Mouse (Mus musculus): Measurements from ENCODE around the gene Zswim1. TPM values are rescaled to one million over a fixed set of nuclear protein-coding genes. Genes with fewer than 3 reads are reported as not detected.
"Not testable (repeated sequence)": the region's sequence is repeated elsewhere in the genome, so short reads cannot be mapped to it uniquely, and the experiment has no call there.

Gene Zswim1
- polyA plus RNA-seq, 1 experiment from 2014 or later: 29.2 TPM

DNA sequence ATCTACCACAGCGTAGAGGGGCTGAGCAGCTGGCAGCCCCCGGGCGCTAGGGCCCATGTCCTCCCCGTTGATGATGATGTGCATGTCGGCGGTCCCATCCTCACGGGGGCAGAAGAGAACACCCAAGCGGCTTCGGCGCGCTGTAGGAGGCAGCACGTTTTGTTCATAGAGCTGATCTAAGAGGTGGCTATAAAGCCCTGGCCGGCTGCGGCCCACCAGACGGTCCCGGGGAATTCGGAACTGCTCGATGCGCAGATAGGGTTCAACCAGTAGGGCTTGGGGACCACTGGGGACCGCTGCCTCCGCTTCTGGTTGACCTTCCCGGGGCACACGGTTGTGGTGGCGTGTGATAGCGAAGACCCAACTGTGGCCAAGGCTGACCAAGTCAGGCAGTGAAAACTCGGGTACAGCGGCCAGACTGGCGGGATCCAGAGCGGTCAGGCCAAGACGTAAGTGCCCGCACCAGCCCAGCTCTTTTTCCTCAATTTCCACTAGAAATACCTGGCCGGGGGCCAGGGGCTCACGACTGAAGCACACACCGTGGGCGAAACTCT lies 10.3 kb downstream of the Zswim1 start, which contains the start of gene Ctsa:
Gene Ctsa, plus strand, starts transcription at position 126 of the 554 bp plus-strand sequence.
- Histone ChIP-seq H3K4me2 (peak within 1 kb of the TSS; percentile 99), H3K9ac (peak within 1 kb of the TSS; percentile 66), H3K27ac (replicated peaks) (peak within 1 kb of the TSS; percentile 82), H3K4me3 (peak within 1 kb of the TSS; percentile 66), H3K36me3 (peaks cover 10% of the 10 kb centered on the region), H3K27me3 (no peaks in the 10 kb centered on the region), H3K9me3 (no peaks in the 10 kb centered on the region), H3K4me1 (replicated peaks) (peaks cover 24% of the 10 kb centered on the region)
- ATAC-seq (ENCODE audit: low FRiP score, low read depth): peak; percentile 72
- WGBS: under 1% methylated on average over 35 of the region's 35 CpGs

- under 1% methylated on average over 31 of the region's 31 CpGs for WGBS
- Histone ChIP-seq H3K36me3 (peaks cover 4% of the 10 kb centered on the region), H3K4me1 (replicated peaks) (peaks cover 24% of the 10 kb centered on the region), H3K4me3 (peak within 1 kb of the TSS; percentile 66), H3K27ac (replicated peaks) (peak within 1 kb of the TSS; percentile 82), H3K9ac (peak within 1 kb of the TSS; percentile 66), H3K27me3 (no peaks in the 10 kb centered on the region), H3K9me3 (no peaks in the 10 kb centered on the region), H3K4me2 (peak within 1 kb of the TSS; percentile 99)
- peak; percentile 72 for ATAC-seq (ENCODE audit: low FRiP score, low read depth)
These were observed 11.0 kb downstream of the Zswim1 start, which contains the start of gene Neurl2 for GRCm38 (mm10) chr2:164833314-164833959. Gene Neurl2 (minus strand): TSS chr2:164833456.

DNA sequence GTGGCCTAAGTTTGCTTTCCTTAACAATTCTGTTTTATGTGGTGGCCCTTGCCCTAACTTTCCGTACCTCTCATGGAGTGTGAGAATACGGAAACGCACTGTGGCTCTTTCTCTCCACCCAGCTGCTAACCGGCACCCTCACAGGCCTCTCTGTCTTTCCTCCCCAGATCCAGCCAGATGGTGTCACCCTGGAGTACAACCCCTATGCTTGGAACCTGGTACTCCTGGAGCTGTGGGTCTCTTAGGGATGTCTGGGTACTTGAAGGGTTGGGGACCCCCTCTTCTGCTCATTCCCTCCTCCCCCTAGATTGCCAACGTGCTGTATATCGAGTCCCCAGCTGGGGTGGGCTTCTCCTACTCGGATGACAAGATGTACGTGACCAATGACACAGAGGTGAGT lies 12.0 kb downstream of the Zswim1 start:
- 0 out of 2 replicates have a peak overlapping the region, but pooled peaks have one; percentile 82 for H3K27ac ChIP-seq (replicated peaks)

DNA sequence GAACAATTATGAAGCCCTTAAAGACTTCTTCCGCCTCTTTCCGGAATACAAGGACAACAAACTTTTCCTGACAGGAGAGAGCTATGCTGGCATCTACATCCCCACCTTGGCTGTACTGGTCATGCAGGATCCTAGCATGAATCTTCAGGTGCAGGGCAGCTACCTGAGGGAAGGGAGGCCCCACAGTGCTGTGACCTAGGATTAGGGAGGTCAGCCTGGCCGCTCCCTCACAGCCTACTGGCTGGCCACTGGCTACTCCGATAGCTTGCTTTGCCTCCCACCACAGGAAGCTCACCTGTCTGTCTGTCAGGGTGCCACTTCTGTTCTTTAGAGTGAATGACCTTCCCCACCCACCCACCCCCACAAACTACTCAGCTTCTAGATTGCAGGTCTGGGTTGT lies 12.7 kb downstream of the Zswim1 start:
- Histone ChIP-seq H3K27ac (replicated peaks) (no peak overlapping the region), H3K27me3 (no peaks in the 10 kb centered on the region), H3K9me3 (no peaks in the 10 kb centered on the region), H3K4me2 (peak overlapping the region; percentile 99), H3K4me3 (peak overlapping the region; percentile 66; the same call in 1 of the 2 replicates), H3K4me1 (replicated peaks) (peaks cover 24% of the 10 kb centered on the region), H3K36me3 (peaks cover 9% of the 10 kb centered on the region), H3K9ac (no peak overlapping the region)
- ATAC-seq (ENCODE audit: low FRiP score, low read depth): no peak
- 93% methylated on average over 4 of the region's 4 CpGs for WGBS

More for the DNA sequence above, 12.0 kb downstream of the Zswim1 start:
- Histone ChIP-seq H3K4me2 (peak overlapping the region; percentile 99), H3K27me3 (no peaks in the 10 kb centered on the region), H3K4me3 (peak overlapping the region; percentile 66), H3K36me3 (peaks cover 6% of the 10 kb centered on the region), H3K9ac (peak overlapping the region; percentile 66), H3K9me3 (no peaks in the 10 kb centered on the region), H3K4me1 (replicated peaks) (peaks cover 24% of the 10 kb centered on the region)
- WGBS: 41% methylated on average over 8 of the region's 8 CpGs
- 0 out of 2 replicates have a peak, but pooled peaks have one; percentile 28 for ATAC-seq (ENCODE audit: low FRiP score, low read depth)

DNA sequence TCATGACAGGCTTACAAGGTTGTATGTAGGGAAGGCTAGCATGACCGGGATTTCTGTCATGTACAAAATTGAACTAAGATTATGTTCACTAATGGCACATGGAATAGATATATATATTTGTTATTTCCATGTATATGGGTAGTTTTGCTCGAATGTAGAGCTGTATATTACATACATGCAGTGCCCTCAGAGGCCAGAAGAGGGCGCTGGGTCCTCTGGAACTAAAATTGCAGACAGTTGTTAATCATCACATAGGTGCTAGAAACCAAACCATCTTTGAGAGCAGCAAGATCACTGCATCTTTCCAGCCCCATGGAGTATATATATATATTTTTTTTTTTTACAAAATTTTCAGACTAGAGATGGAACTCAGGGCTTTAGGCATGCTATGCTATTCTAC lies 23.3 kb downstream of the Zswim1 start:
- Histone ChIP-seq H3K9ac (no peak overlapping the region), H3K36me3 (no peaks in the 10 kb centered on the region), H3K9me3 (no peaks in the 10 kb centered on the region), H3K27me3 (no peaks in the 10 kb centered on the region), H3K4me3 (no peak overlapping the region), H3K27ac (replicated peaks) (no peak overlapping the region), H3K4me2 (no peak overlapping the region), H3K4me1 (replicated peaks) (no peaks in the 10 kb centered on the region)
- WGBS: 60% methylated on average over 3 of the region's 3 CpGs
- ATAC-seq (ENCODE audit: low FRiP score, low read depth): no peak

DNA sequence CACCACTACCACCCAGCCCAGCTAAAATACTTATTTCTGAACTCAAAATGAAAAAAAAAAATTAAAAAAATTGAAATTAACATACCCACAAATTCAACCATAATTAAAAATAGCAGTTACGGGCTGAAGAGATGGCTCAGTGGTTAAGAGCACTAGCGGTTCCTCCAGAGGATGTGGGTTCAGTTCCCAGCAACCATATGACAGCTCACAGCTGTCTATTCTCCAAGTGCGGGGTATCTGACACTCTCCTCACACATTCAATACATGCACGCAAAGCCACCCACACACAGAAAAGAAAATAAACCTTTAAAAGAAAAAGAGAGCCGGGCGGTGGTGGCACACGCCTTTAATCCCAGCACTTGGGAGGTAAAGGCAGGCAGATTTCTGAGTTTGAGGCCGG lies 27.6 kb downstream of the Zswim1 start:
- Histone ChIP-seq H3K36me3 (no peaks in the 10 kb centered on the region), H3K9ac (no peak overlapping the region), H3K4me2 (no peak overlapping the region), H3K9me3 (no peaks in the 10 kb centered on the region), H3K27ac (replicated peaks) (no peak overlapping the region), H3K4me3 (no peak overlapping the region), H3K27me3 (no peaks in the 10 kb centered on the region), H3K4me1 (replicated peaks) (no peaks in the 10 kb centered on the region)
- no peak for ATAC-seq (ENCODE audit: low FRiP score, low read depth)
- WGBS: 87% methylated on average over 8 of the region's 8 CpGs

GRCm38 (mm10) chr2:164855572-164855971 lies 33.1 kb downstream of the Zswim1 start:
- H3K27ac ChIP-seq (replicated peaks); H3K9me3 ChIP-seq; H3K4me3 ChIP-seq; ATAC-seq (ENCODE audit: low FRiP score, low read depth); H3K36me3 ChIP-seq; H3K9ac ChIP-seq: not testable (repeated sequence)
- WGBS: 79% methylated on average over 5 of the region's 5 CpGs
- Histone ChIP-seq H3K4me2 (peak overlapping the region; percentile 98), H3K4me1 (replicated peaks) (peaks cover 24% of the 10 kb centered on the region), H3K27me3 (peaks cover 29% of the 10 kb centered on the region)

GRCm38 (mm10) chr2:164856309-164857100 lies 34.0 kb downstream of the Zswim1 start:
- Histone ChIP-seq H3K9ac (peak overlapping the region; percentile 32), H3K4me1 (replicated peaks) (peaks cover 26% of the 10 kb centered on the region), H3K4me3 (peak overlapping the region; percentile 51), H3K27ac (replicated peaks) (peak overlapping the region; percentile 26; the same call in 1 of the 2 replicates), H3K36me3 (no peaks in the 10 kb centered on the region), H3K27me3 (peaks cover 29% of the 10 kb centered on the region), H3K4me2 (peak overlapping the region; percentile 98), H3K9me3 (no peaks in the 10 kb centered on the region)
- ATAC-seq (ENCODE audit: low FRiP score, low read depth): peak; percentile 61; the same call in 1 of the 2 replicates
- under 1% methylated on average over 42 of the region's 42 CpGs for WGBS

DNA sequence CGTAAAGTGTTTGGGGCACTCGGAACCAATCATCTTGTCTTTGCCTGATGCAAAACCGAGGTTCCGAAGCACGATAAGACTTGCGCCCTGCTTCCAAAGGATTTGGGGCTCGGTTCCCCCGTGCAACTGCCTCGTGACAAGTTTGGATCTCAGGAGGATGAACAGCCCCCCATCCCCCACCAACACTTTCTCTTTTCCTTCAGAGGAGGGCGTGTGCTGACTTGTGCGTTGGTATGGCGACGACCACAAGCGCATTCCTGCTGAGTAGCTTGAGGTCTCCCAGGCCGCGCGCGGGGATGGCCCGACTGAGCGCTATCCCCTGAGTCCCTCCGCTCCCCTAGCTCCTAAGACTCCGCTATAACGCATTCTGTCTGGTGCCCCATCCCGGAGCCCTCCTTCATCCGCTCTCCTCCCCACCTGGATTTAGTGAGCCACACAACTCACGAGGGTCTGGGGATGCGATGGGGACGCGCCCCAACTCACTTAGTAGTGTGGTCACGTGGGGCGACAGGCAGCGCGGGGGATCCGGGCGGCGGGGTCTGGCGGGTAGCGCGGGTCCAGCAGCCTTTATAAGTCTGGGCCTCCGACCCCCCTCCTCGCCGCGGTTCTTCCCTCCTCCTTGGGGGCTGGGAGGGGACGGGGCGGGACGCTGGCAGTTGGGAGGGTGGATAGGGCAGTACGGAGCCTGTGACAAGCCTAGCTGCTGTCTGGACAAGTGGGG lies 34.8 kb downstream of the Zswim1 start, which contains the start of gene Pltp:
Gene Pltp, minus strand, starts transcription at position 611 of the 721 bp plus-strand sequence.
- no peaks in the 10 kb centered on the region for H3K9me3 ChIP-seq
- peak within 1 kb of the TSS; percentile 32 for H3K9ac ChIP-seq
- peak; percentile 75 for ATAC-seq (ENCODE audit: low FRiP score, low read depth)
- WGBS: under 1% methylated on average over 47 of the region's 47 CpGs
- H3K36me3 ChIP-seq: no peaks in the 10 kb centered on the region
- peaks cover 29% of the 10 kb centered on the region for H3K27me3 ChIP-seq
- peaks cover 30% of the 10 kb centered on the region for H3K4me1 ChIP-seq (replicated peaks)
- peak within 1 kb of the TSS; percentile 70 for H3K27ac ChIP-seq (replicated peaks)
- H3K4me2 ChIP-seq: peak within 1 kb of the TSS; percentile 98
- peak within 1 kb of the TSS; percentile 51 for H3K4me3 ChIP-seq

GRCm38 (mm10) chr2:164857842-164858553 lies 35.5 kb downstream of the Zswim1 start:
- ATAC-seq (ENCODE audit: low FRiP score, low read depth): no peak; the same call in 1 of the 2 replicates
- peaks cover 29% of the 10 kb centered on the region for H3K27me3 ChIP-seq
- H3K4me3 ChIP-seq: peak overlapping the region; percentile 51
- no peaks in the 10 kb centered on the region for H3K36me3 ChIP-seq
- WGBS: 2% methylated on average over 19 of the region's 19 CpGs
- H3K9ac ChIP-seq: peak overlapping the region; percentile 32; the same call in 1 of the 2 replicates
- H3K27ac ChIP-seq (replicated peaks): peak overlapping the region; percentile 70
- peaks cover 30% of the 10 kb centered on the region for H3K4me1 ChIP-seq (replicated peaks)
- H3K4me2 ChIP-seq: peak overlapping the region; percentile 98
- no peaks in the 10 kb centered on the region for H3K9me3 ChIP-seq

DNA sequence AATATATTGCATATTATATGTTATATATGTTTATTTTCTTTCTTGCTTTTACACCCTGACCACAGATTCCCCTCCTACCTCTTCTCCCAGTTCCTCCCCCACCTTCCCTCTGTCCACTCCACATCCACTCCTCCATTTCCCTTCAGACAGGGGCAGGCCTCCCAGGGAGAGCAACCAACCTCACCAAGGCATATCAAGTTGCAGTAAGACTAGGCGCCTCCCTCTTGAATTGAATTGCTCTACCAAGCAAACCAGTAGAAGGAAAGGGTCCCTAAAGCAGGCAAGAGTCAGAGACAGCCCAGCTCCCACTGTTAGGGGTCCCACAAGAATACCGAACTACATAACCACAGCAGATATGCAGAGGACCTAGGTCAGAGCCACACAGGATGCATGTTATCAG lies 36.7 kb downstream of the Zswim1 start:
- ATAC-seq (ENCODE audit: low FRiP score, low read depth): no peak
- H3K9ac ChIP-seq: no peak overlapping the region
- H3K4me1 ChIP-seq (replicated peaks): peaks cover 30% of the 10 kb centered on the region
- H3K36me3 ChIP-seq: no peaks in the 10 kb centered on the region
- H3K9me3 ChIP-seq: no peaks in the 10 kb centered on the region
- no peak overlapping the region for H3K4me3 ChIP-seq
- H3K27ac ChIP-seq (replicated peaks): no peak overlapping the region
- WGBS: 66% methylated on average over 2 of the region's 2 CpGs
- H3K4me2 ChIP-seq: no peak overlapping the region
- peaks cover 29% of the 10 kb centered on the region for H3K27me3 ChIP-seq
